Mouse (Mus musculus) liver, postnatal 0 days (tissue): ENCODE results near the gene Lrrc39. TPM values are rescaled to one million over a fixed set of nuclear protein-coding genes. Genes with fewer than 3 reads are reported as not detected.

Experiments
- ATAC-seq: fragments of 200-750 bp; cut with Nextera tagmentation; 2 replicates; pipeline ENCODE4 v1.8.0; 2017; ENCODE audit warnings: mild to moderate bottlenecking, moderate library complexity
- DNase-seq: peaks from one replicate; pipeline ENCODE4 v3.0.0-alpha.2; 2016
- H3K27ac ChIP-seq: fragments of 300-500 bp; sonication (generic); 2 replicates; pipeline ENCODE4 v1.5.1; 2014; ENCODE audit warnings: antibody characterized with exemption, moderate library complexity, mild to moderate bottlenecking, low read depth
- H3K27me3 ChIP-seq: fragments of 300-500 bp; sonication (generic); 2 replicates; pipeline ENCODE4 v1.6.1; 2014; ENCODE audit warnings: low read length, control low read depth, mixed read lengths; ENCODE audit not compliant: insufficient read depth
- H3K36me3 ChIP-seq: fragments of 300-500 bp; sonication (generic); replicated peaks from 2 replicates; pipeline ENCODE4 v1.6.1; 2014; ENCODE audit warnings: mild to moderate bottlenecking, control low read depth, low read length, moderate library complexity, mixed read lengths; ENCODE audit not compliant: insufficient read depth
- H3K4me1 ChIP-seq: fragments of 300-500 bp; sonication (generic); 2 replicates; pipeline ENCODE4 v1.6.1; 2014; ENCODE audit warnings: antibody characterized with exemption, mild to moderate bottlenecking, control low read depth; ENCODE audit not compliant: insufficient read depth
- H3K4me2 ChIP-seq: fragments of 300-500 bp; sonication (generic); 2 replicates; pipeline ENCODE4 v1.6.1; 2014; ENCODE audit warnings: low read depth, mild to moderate bottlenecking, low read length, moderate library complexity, mixed read lengths
- H3K4me3 ChIP-seq: fragments of 300-500 bp; sonication (generic); 2 replicates; pipeline ENCODE4 v1.5.1; 2014; ENCODE audit warnings: low read depth, low read length
- H3K9ac ChIP-seq: fragments of 300-500 bp; sonication (generic); replicated peaks from 2 replicates; pipeline ENCODE4 v1.6.1; 2014; ENCODE audit warnings: mild to moderate bottlenecking, moderate library complexity
- H3K9me3 ChIP-seq: fragments of 300-500 bp; sonication (generic); 2 replicates; pipeline ENCODE4 v1.6.1; 2016; ENCODE audit warnings: mild to moderate bottlenecking, control low read depth, low read length, mixed read lengths
- CTCF ChIP-seq: sonication (generic); IDR thresholded peaks from 2 replicates; pipeline ENCODE4 v1.5.1; 2016; ENCODE audit warnings: antibody characterized with exemption, low read depth
- EP300 ChIP-seq: IDR thresholded peaks from 2 replicates; pipeline ENCODE4 v1.6.1; 2016; ENCODE audit warnings: antibody characterized with exemption, low read depth, mild to moderate bottlenecking
- WGBS: fragments of 180-500 bp; shearing (Covaris S2); extraction: QIAGEN DNeasy Blood & Tissue Kit; methylation state at CpG from one replicate; pipeline ENCODE4 v1.1.7; 2014; ENCODE audit not compliant: insufficient replicate concordance; 5-methylcytosine and 5-hydroxymethylcytosine counted together
- polyA plus RNA-seq: library from polyadenylated mRNA; unstranded; fragments of >200 nt; fragmentation: Nextera tagmentation; extraction: Ambion mirVana; gene quantifications from 2 replicates; pipeline ENCODE4 v1.2.1, GENCODE M21; 2015

Gene Lrrc39
- polyA plus RNA-seq, 1 experiment from 2014 or later: 1.6 TPM

DNA sequence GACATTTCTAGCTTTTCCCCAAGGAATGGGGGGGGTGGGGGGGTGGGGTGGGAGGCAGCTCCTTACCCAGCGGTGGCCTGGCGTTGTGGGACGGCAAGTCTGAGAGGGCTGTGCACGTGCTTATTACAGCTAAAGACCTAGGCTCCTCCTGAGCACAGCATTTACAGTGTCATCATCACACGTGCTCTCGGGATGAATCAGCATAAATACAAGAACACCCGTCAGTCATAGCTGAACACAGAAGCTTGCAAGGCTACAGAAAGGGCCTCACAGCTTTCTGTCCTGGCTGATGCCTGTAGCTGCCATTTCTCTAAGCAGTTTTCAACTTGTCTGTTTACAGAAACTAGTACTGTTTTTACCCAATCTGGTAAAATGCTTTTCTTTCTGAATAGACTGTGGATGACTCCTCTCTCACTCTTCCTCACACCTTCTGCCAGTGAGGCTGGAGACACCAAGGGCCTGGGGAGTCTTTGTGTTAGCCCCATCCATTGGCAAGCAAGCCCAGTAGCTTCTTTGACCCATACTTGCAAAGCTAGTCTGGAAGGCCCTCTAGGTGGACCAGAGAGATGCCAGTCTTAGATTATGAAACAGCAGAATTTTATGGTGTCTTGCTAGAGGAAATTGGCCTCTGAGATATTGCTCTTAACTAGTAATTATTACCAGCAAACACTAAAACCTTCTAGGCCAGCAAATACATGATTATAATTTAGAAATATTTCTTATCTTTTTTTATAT is 58.0 kb downstream of the Lrrc39 start:
- TF ChIP-seq CTCF: no peak
- TF ChIP-seq EP300: no peak; the same call in 1 of the 2 replicates
- H3K9me3 ChIP-seq: no peaks in the 10 kb centered on the region
- no peaks in the 10 kb centered on the region for H3K27me3 ChIP-seq
- peak; percentile 96 for ATAC-seq
- DNase-seq: no peak
- no peak overlapping the region for H3K9ac ChIP-seq
- H3K36me3 ChIP-seq: peaks cover 35% of the 10 kb centered on the region
- peak overlapping the region; percentile 2; the same call in 1 of the 2 replicates for H3K27ac ChIP-seq
- no peak overlapping the region for H3K4me2 ChIP-seq
- WGBS: 56% methylated on average over 7 of the region's 7 CpGs
- 0 out of 2 replicates have a peak, but pooled peaks cover 4% of the 10 kb centered on the region for H3K4me1 ChIP-seq
- H3K4me3 ChIP-seq: no peak overlapping the region

DNA sequence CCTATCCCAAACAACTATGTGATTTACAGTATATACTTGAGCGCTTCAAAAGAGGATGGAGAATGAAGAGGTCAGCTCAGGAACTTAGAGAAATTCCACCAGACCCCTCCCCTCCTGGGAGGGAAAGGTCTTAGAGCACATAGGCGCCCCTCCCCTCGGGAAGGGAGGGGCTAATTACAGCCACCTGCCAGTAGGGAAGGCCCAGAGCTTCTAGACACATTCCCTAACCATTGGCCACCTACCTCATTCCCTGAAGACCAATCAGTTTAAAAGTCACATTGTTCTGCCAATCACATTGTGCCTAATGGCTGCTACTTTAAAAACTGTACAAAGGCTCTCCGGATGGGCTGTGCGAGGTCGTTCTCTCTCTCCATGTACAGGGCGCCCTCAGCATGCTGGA is 59.9 kb downstream of the Lrrc39 start:
- Histone ChIP-seq H3K9me3 (no peaks in the 10 kb centered on the region), H3K4me3 (no peak overlapping the region), H3K9ac (no peak overlapping the region), H3K27me3 (no peaks in the 10 kb centered on the region), H3K4me2 (no peak overlapping the region), H3K4me1 (0 out of 2 replicates have a peak, but pooled peaks cover 4% of the 10 kb centered on the region), H3K36me3 (peaks cover 36% of the 10 kb centered on the region), H3K27ac (no peak overlapping the region)
- WGBS: 87% methylated on average over 7 of the region's 7 CpGs
- ATAC-seq (no peak), DNase-seq (no peak)
- TF ChIP-seq CTCF (no peak), EP300 (no peak)

DNA sequence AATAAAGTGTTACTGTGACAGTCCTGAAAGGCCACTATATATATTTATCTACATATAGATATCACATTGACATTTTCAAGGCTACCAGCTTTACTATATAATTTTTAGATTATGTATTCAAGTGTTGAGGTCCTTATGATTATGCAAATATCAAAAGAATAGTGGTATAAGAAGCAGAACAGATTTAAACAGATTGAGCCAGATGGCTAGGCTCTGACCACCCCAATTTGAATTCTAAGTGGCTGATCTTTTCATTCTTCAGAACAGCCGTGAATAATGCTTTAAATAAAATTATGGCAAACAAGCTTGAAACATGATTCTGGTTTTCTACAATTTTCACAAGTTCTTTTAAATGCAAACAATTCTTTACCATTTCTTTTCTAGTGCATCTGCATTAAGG is 68.7 kb downstream of the Lrrc39 start:
- no peak overlapping the region for H3K27ac ChIP-seq
- no peak for TF ChIP-seq CTCF
- TF ChIP-seq EP300: no peak
- WGBS: 80% methylated on average over 1 of the region's 1 CpGs

More for the DNA sequence above, 68.7 kb downstream of the Lrrc39 start:
- Histone ChIP-seq H3K36me3 (peaks cover 70% of the 10 kb centered on the region), H3K4me2 (no peak overlapping the region), H3K4me3 (no peak overlapping the region), H3K9me3 (no peaks in the 10 kb centered on the region), H3K27me3 (no peaks in the 10 kb centered on the region), H3K9ac (no peak overlapping the region), H3K4me1 (0 out of 2 replicates have a peak, but pooled peaks cover 2% of the 10 kb centered on the region)
- ATAC-seq: no peak
- no peak for DNase-seq

Other genes with a start within 250 kb of the Lrrc39 start
- gene Cdc14a, start 138.9 kb upstream of the Lrrc39 start, polyA plus RNA-seq: 1.5 TPM in 2 replicates
- 20.3 and 20.9 TPM in 2 replicates for gene Rtca, start 54.8 kb upstream of the Lrrc39 start, polyA plus RNA-seq
- gene Dbt, start 49.9 kb upstream of the Lrrc39 start, polyA plus RNA-seq: 15.0 and 17.4 TPM in 2 replicates
- 6.5 and 7.4 TPM in 2 replicates for gene Sass6, start 32.0 kb downstream of the Lrrc39 start, polyA plus RNA-seq
- 7.4 and 7.6 TPM in 2 replicates for gene Trmt13, start 51.6 kb downstream of the Lrrc39 start, polyA plus RNA-seq
- gene Mfsd14a, start 99.7 kb downstream of the Lrrc39 start, polyA plus RNA-seq: 28.2 and 30.5 TPM in 2 replicates
- gene Gm43191, start 118.3 kb downstream of the Lrrc39 start, polyA plus RNA-seq: not detected in 2 replicates
- 6.0 and 7.5 TPM in 2 replicates for gene Slc35a3, start 149.9 kb downstream of the Lrrc39 start, polyA plus RNA-seq
- gene Agl, start 245.2 kb downstream of the Lrrc39 start, polyA plus RNA-seq: 8.4 and 9.1 TPM in 2 replicates